Mouse (Mus musculus): ENCODE results near the gene Pou2f1.

- TF ChIP-seq CTCF (IDR thresholded peaks at IDR 0.05; ENCODE audit: low read depth, low read length): no peak
- no peak for TF ChIP-seq GATA1 (IDR thresholded peaks at IDR 0.05; ENCODE audit: borderline replicate concordance, low read length)
- TF ChIP-seq TAL1 (conservative IDR thresholded peaks at IDR 0.05; ENCODE audit: low read depth, low read length): no peak
Measured at GRCm38 (mm10) chr1:165839201-165839600, 163.3 kb downstream of the Pou2f1 start.
